ENCODE assay signal across 9 mouse cellular contexts in the genomic region with DNA sequence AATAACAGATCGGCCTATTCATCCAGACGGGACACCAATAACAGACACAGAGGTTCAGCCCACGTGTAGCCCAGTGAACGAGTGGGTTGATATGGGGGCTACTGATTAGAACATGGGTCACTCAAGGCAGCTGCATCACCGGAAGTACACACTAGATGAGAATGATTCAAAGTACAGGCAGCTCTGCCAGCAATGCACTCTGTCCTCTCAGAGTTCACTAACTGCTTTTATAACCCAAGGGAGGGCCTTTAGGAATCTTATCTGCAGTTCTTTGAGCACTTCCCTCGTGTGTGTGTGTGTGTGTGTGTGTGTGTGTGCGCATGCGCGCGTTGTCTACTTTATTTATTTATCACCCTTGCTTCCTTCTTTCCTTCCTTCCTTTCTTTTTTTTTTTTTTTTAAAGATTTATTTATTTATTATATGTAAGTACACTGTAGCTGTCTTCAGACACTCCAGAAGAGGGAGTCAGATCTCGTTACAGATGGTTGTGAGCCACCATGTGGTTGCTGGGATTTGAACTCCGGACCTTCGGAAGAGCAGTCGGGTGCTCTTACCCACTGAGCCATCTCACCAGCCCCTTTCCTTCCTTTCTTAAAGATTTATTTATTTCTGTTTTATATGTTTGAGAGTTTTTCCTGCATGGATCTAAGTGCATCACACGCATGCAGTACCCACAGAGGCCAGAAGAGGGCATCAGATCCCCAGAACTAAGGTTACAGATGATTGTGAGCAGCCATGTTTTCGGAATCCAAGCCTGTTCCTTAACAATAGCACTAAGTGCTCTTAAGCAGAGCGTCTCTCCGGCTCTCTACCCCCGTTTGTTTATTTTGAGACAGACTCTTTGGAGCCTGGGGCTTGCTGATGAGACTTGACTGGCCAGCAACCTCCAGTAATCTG. TPM values are rescaled to one million over a fixed set of nuclear protein-coding genes. Genes with fewer than 3 reads are reported as not detected.
A peak's percentile ranks its signal among the peaks of the same experiment; 100 is the strongest.
DNase-seq lines count a peak whose midpoint lies in the region; ATAC-seq and TF ChIP-seq lines count a peak whose summit lies in the region.
"Had no signal": no experiment of that assay in that cellular context is flagged by ENCODE, and none has a peak within 500 bp of the region (broad histone marks: within the 10 kb centered on the region; RNA-seq: fewer than 3 reads in every experiment).

No protein-coding gene starts in this region.

- H3K27me3 ChIP-seq in kidney, embryonic 16.5 days (ENCODE audit: insufficient read depth, low read length), result no peaks in the 10 kb centered on the region
- no peaks in the 10 kb centered on the region for H3K27me3 ChIP-seq in midbrain, embryonic 11.5 days (ENCODE audit: control insufficient read depth, insufficient read depth, low read length)
- H3K27me3 ChIP-seq: embryonic facial prominence, embryonic 15.5 days had no signal

- no peak overlapping the region for H3K9ac ChIP-seq in kidney, embryonic 16.5 days (replicated peaks; ENCODE audit: low read length)
- no peak overlapping the region for H3K9ac ChIP-seq in midbrain, embryonic 11.5 days (ENCODE audit: low read length)
- H3K9ac ChIP-seq: embryonic facial prominence, embryonic 15.5 days had no signal

- ATAC-seq in kidney, embryonic 16.5 days (ENCODE audit: low FRiP score, low TSS enrichment), result no peak
- peak; percentile 60 for ATAC-seq in common myeloid progenitor, adult 5-6 weeks (replicated peaks; ENCODE audit: low read depth, poor library complexity, severe bottlenecking)
- peak; percentile 62; the same call in 1 of the 2 replicates for ATAC-seq in midbrain, embryonic 11.5 days (ENCODE audit: low FRiP score)

- H3K9me3 ChIP-seq in kidney, embryonic 16.5 days (ENCODE audit: low read length), result no peaks in the 10 kb centered on the region
- no peaks in the 10 kb centered on the region for H3K9me3 ChIP-seq in midbrain, embryonic 11.5 days (ENCODE audit: control insufficient read depth, low read length)
- H3K9me3 ChIP-seq: embryonic facial prominence, embryonic 15.5 days had no signal

- DNase-seq in kidney, adult 18-20 months, result peak; percentile 71
- peak; percentile 51 for DNase-seq in T-cell, adult 2 months (ENCODE audit: low spot score)
- DNase-seq in heart, postnatal 14 days, result peak; percentile 64 to 74
- peak; percentile 26 to 41 for DNase-seq in left cerebral cortex, adult 2 months (ENCODE audit: extremely low spot score in 1 of 2, low spot score in 2 of 2)
- peak; percentile 96 for DNase-seq in midbrain, embryonic 11.5 days (ENCODE audit: low spot score, missing footprints)
- peak; percentile 86 for DNase-seq in testis, postnatal 10 days (ENCODE audit: low spot score)

- H3K4me1 ChIP-seq in kidney, embryonic 16.5 days (ENCODE audit: insufficient read depth, low read length), result no peaks in the 10 kb centered on the region
- no peaks in the 10 kb centered on the region for H3K4me1 ChIP-seq in midbrain, embryonic 11.5 days (ENCODE audit: control insufficient read depth, insufficient read depth, low read length)
- H3K4me1 ChIP-seq: embryonic facial prominence, embryonic 15.5 days had no signal

- intact Hi-C loops in heart, postnatal 14 days (cut with DNase I), result loop anchor here (2.0 to 5.0 kb wide), 3 partner anchors 74 to 110 kb away; a partner anchor contains a TSS
- intact Hi-C loops in left cerebral cortex, adult 2 months (cut with DNase I), result loop anchor here (1.0 kb wide), 1 partner anchor 109 kb away; no protein-coding TSS in a partner anchor

- H3K4me2 ChIP-seq in kidney, embryonic 16.5 days (replicated peaks; ENCODE audit: low read depth, low read length), result no peak overlapping the region
- no peak overlapping the region for H3K4me2 ChIP-seq in midbrain, embryonic 11.5 days
- H3K4me2 ChIP-seq: embryonic facial prominence, embryonic 15.5 days had no signal

- 52% methylated on average over 18 of the region's 19 CpGs for WGBS in kidney, embryonic 16.5 days
- WGBS in midbrain, embryonic 11.5 days, result 62% methylated on average over 18 of the region's 19 CpGs

- peak; percentile 81 for TF ChIP-seq CTCF in left cerebral cortex, adult 2 months (IDR thresholded peaks at IDR 0.05)

- no peak overlapping the region for H3K4me3 ChIP-seq in kidney, embryonic 16.5 days (ENCODE audit: low read length)
- H3K4me3 ChIP-seq in left cerebral cortex, adult 2 months, result no peak overlapping the region
- H3K4me3 ChIP-seq in midbrain, embryonic 11.5 days (ENCODE audit: low read depth, low read length), result no peak overlapping the region
- H3K4me3 ChIP-seq: embryonic facial prominence, embryonic 15.5 days had no signal

- H3K27ac ChIP-seq in kidney, embryonic 16.5 days (ENCODE audit: low read length), result no peak overlapping the region
- H3K27ac ChIP-seq in left cerebral cortex, adult 2 months, result no peak overlapping the region
- H3K27ac ChIP-seq in midbrain, embryonic 11.5 days (ENCODE audit: low read depth, low read length), result no peak overlapping the region
- H3K27ac ChIP-seq: embryonic facial prominence, embryonic 15.5 days had no signal

- no peaks in the 10 kb centered on the region for H3K36me3 ChIP-seq in kidney, embryonic 16.5 days (ENCODE audit: insufficient read depth, low read length)
- no peaks in the 10 kb centered on the region for H3K36me3 ChIP-seq in midbrain, embryonic 11.5 days (ENCODE audit: control insufficient read depth, insufficient read depth, low read length)
- H3K36me3 ChIP-seq: embryonic facial prominence, embryonic 15.5 days had no signal

RNA-seq across cellular contexts. Expression of a gene that starts 7.1 kb away (rescaled TPM):
- polyA plus RNA-seq in kidney, embryonic 16.5 days (2015; fragmentation: Nextera tagmentation; extraction: Ambion mirVana), result 3.5 and 4.1 TPM in 2 replicates
- total RNA-seq in common myeloid progenitor, adult 5-6 weeks (2017), result not detected in 2 replicates
- total RNA-seq in heart, postnatal 14 days (2021), result not detected
- total RNA-seq in left cerebral cortex, adult 2 months (2021), result 1 to 10 TPM; 1.1 to 2.2 TPM
- 0.41 and 0.81 TPM in 2 replicates for polyA plus RNA-seq in midbrain, embryonic 11.5 days (2014; fragmentation: Nextera tagmentation; extraction: Ambion mirVana)

RNA-seq across cellular contexts. Expression of a gene that starts 7.4 kb away (rescaled TPM):
- not detected in 2 replicates for polyA plus RNA-seq in kidney, embryonic 16.5 days (2015; fragmentation: Nextera tagmentation; extraction: Ambion mirVana)
- not detected in 2 replicates for total RNA-seq in common myeloid progenitor, adult 5-6 weeks (2017)
- total RNA-seq in heart, postnatal 14 days (2021), result not detected
- not detected for total RNA-seq in left cerebral cortex, adult 2 months (2021)
- polyA plus RNA-seq in midbrain, embryonic 11.5 days (2014; fragmentation: Nextera tagmentation; extraction: Ambion mirVana), result not detected in 2 replicates

RNA-seq across cellular contexts. Expression of a gene that starts 15.2 kb away (rescaled TPM):
- not detected in 2 replicates for polyA plus RNA-seq in kidney, embryonic 16.5 days (2015; fragmentation: Nextera tagmentation; extraction: Ambion mirVana)
- not detected in 2 replicates for total RNA-seq in common myeloid progenitor, adult 5-6 weeks (2017)
- total RNA-seq in heart, postnatal 14 days (2021), result not detected
- not detected for total RNA-seq in left cerebral cortex, adult 2 months (2021)
- polyA plus RNA-seq in midbrain, embryonic 11.5 days (2014; fragmentation: Nextera tagmentation; extraction: Ambion mirVana), result 0.27 TPM in 1 of 2 replicates, not detected in the other

RNA-seq across cellular contexts. Expression of a gene that starts 16.8 kb away (rescaled TPM):
- polyA plus RNA-seq in kidney, embryonic 16.5 days (2015; fragmentation: Nextera tagmentation; extraction: Ambion mirVana), result not detected in 2 replicates
- total RNA-seq in common myeloid progenitor, adult 5-6 weeks (2017), result not detected in 2 replicates
- not detected for total RNA-seq in heart, postnatal 14 days (2021)
- total RNA-seq in left cerebral cortex, adult 2 months (2021), result not detected
- not detected in 2 replicates for polyA plus RNA-seq in midbrain, embryonic 11.5 days (2014; fragmentation: Nextera tagmentation; extraction: Ambion mirVana)
- polyA plus RNA-seq: embryonic facial prominence, embryonic 15.5 days had no signal

RNA-seq across cellular contexts. Expression of a gene that starts 22.2 kb away (rescaled TPM):
- polyA plus RNA-seq in kidney, embryonic 16.5 days (2015; fragmentation: Nextera tagmentation; extraction: Ambion mirVana), result 954 and 966 TPM in 2 replicates
- total RNA-seq in common myeloid progenitor, adult 5-6 weeks (2017), result 96.2 and 130 TPM in 2 replicates
- total RNA-seq in heart, postnatal 14 days (2021), result 100 to 1,000 TPM; 339 to 355 TPM
- total RNA-seq in left cerebral cortex, adult 2 months (2021), result 100 to 1,000 TPM; 337 to 365 TPM
- 1,062 and 1,170 TPM in 2 replicates for polyA plus RNA-seq in midbrain, embryonic 11.5 days (2014; fragmentation: Nextera tagmentation; extraction: Ambion mirVana)

Comparison
In these comparisons a context has a peak if more than half of its experiments do, and no peak if none do; other contexts are left out.
1. DNase-seq: peak in every context shown above with its lines; median percentile 96 in midbrain, embryonic 11.5 days; 86 in testis, postnatal 10 days; 71 in kidney, adult 18-20 months; 69 in heart, postnatal 14 days; 51 in T-cell, adult 2 months; 34 in left cerebral cortex, adult 2 months.